Mouse (Mus musculus) adrenal gland, adult 18-20 months (tissue): ENCODE data around the gene Slc10a4. TPM values are rescaled to one million over a fixed set of nuclear protein-coding genes. Genes with fewer than 3 reads are reported as not detected.
"Not testable (repeated sequence)": the region's sequence is repeated elsewhere in the genome, so short reads cannot be mapped to it uniquely, and the experiment has no call there.

Experiments
- DNase-seq, 2 experiments: peaks; one replicate each; pipeline ENCODE4 v3.0.0; 2021 to 2022; ENCODE audit warnings: low spot score in 2 of 2
- total RNA-seq, 2 experiments: library from RNA; stranded (reverse); gene quantifications; 1 replicate in 1 of 2; 2 replicates in 1 of 2; pipeline ENCODE4 v1.2.3; 2021

Slc10a4 gene
- total RNA-seq, 2 experiments from 2014 or later: 6.8 to 9.1 TPM

DNA sequence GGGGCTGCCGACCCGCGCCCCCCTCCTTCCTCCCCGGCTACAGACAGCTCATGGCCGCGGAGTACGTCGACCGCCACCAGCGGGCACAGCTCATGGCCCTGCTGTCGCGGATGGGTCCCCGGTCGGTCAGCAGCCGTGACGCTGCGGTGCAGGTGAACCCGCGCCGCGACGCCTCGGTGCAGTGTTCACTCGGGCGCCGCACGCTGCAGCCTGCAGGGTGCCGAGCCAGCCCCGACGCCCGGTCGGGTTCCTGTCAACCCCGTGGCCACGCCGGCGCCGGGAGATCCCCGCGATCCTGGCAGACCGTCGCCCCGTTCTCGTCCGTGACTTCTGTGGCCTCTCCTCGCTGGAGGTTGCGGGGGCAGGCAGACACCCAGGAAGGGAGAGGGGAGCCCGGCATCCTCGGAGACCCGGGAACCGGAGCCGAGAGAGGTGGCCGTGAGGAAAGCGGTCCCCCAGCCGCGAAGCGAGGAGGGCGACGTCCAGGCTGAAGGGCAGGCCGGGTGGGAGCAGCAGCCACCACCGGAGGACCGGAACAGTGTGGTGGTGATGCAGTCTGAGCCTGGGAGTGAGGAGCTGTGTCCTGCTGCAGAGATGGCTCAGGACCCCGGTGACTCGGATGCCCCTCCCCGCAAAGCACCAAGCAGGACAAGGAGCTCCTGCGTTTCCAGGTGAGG lies 7.1 kb downstream of the Slc10a4 start:
- DNase-seq: not testable (repeated sequence)

- DNase-seq: no peak
Measured at GRCm38 (mm10) chr5:73014745-73015144, 8.1 kb downstream of the Slc10a4 start.

GRCm38 (mm10) chr5:73023801-73024200 lies 17.1 kb downstream of the Slc10a4 start:
- DNase-seq: no peak

DNA sequence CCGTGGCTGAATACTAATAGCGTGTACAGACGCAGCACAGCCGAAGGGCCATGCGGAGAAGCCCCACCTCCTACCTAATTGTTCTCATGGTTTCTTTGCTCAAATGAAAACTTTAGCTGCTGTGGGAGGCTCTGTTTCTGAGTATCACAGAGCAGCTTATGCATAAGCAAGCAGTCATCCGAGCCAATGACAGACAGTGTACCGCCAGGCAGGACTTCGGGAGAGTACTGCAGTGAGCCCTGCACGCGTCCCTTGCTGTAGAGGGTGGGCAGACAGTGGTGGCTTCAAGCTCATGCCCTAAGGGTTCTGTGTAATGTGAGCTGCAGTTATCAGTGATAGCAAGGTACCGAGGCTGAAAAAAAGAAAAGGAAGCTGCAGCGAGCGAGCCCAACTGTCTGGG lies 22.0 kb downstream of the Slc10a4 start:
- DNase-seq: no peak

DNA sequence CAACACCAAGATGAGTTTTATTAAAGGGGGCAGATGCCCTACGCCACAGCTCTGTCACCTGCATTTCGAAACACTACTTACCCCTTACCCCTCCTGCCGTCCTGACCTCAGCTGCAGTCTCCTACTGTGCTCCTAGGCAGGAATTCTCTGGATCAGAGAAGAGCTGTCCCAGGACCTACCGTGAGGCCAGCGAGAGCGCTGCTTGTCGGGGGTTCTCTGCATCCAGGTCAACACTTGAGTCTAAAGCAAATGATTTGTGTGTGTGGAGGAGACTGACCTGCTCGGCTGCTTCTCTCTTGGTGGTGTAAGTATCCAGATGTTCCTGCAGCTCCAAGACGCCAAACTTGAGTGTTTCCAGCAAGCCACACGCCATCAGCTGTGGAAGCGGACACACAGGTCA lies 25.8 kb downstream of the Slc10a4 start:
- DNase-seq: no peak

DNA sequence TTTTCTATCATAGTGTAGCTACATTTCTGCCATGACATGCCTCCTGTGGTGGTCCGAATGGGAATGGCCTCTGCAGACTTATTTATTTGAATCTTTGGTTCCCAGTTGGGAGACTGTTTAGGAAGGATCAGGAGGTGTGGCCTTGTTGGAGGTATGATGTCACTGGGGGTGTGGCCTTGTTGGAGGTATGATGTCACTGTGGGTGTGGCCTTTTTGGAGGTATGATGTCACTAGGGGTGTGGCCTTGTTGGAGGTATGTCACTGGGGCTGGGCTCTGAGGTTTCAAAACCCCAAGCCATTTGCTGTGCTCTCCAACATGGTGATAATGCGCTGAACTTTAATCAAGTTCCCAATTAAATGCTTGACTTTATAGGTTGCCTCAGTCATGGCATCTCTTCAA lies 37.4 kb downstream of the Slc10a4 start:
- DNase-seq: no peak

DNA sequence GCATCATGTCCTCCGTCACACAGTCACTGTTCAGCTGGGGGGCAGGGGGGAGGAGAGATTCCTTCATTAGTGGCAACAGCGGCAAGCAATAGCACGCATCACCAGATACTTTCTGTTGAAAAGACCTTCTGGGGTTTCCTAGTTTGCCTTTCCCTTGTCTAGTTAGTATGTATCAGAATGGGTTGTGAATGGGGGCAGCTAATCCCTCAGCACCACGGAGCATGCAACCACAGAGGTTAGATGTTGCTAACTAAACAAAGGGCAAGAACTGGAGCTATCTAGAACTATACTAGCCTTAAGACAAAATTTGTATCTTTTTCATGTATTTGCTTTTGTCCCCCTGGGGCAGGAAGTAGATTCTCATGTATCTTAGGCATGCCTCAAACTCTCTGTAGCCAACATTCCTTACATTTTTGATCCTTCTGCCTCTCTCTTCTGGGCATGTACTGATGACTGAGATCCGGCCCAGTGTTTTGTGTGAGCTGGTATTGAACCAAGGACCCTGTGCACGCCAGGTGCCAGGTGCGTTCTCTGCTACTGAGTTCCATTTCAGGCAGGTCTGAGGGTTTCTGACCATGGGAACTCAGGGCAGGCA lies 41.1 kb downstream of the Slc10a4 start:
- no peak for DNase-seq

DNA sequence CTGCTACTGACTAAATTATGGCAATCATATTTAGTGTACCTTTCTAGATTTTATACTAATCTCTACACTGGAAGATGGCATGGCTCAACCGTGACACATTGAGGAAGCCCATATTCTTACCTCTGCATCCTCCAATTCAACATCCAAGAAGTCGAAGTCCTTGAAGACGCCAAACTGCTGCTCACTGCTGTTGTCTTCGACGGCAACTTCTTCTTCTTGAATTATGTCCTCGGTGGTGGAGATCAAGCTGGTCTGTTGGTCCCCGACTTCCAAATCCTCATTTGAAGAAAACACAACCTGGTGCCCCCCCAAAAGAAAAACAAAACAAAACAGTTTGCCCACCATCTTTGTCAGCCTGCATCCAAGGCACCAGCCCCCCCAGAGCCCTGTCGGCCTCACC lies 47.2 kb downstream of the Slc10a4 start:
- DNase-seq: no peak

- DNase-seq: no peak
Measured at GRCm38 (mm10) chr5:73056457-73056856, 49.8 kb downstream of the Slc10a4 start.

- no peak for DNase-seq
Measured at GRCm38 (mm10) chr5:73056937-73057336, 50.3 kb downstream of the Slc10a4 start.

- no peak for DNase-seq
Measured at GRCm38 (mm10) chr5:73061506-73062155, 54.9 kb downstream of the Slc10a4 start.

Other genes with a start within 250 kb of the Slc10a4 start
- gene Tec, start 138.4 kb upstream of the Slc10a4 start, total RNA-seq: 1 to 10 TPM; 2.0 to 2.5 TPM
- gene Slain2, start 92.6 kb upstream of the Slc10a4 start, total RNA-seq: 10 to 100 TPM; 54.9 to 60.7 TPM
- not detected for gene Gm10135, start 32.2 kb upstream of the Slc10a4 start, total RNA-seq
- 10 to 100 TPM; 28.9 to 32.8 TPM for gene Fryl, start 249.7 kb downstream of the Slc10a4 start, total RNA-seq